Mouse (Mus musculus): ENCODE measurements around the gene Gm44973. TPM values are rescaled to one million over a fixed set of nuclear protein-coding genes. Genes with fewer than 3 reads are reported as not detected.
A peak's percentile ranks its signal among the peaks of the same experiment; 100 is the strongest.
"Not testable (repeated sequence)": the region's sequence is repeated elsewhere in the genome, so short reads cannot be mapped to it uniquely, and the experiment has no call there.

The Gm44973 gene
- polyA plus RNA-seq, 1 experiment from 2014 or later, result 3.3 TPM

GRCm38 (mm10) chr7:5079365-5080009, 64.2 kb downstream of the Gm44973 start:
- DNase-seq (ENCODE audit: low spot score); H3K9me3 ChIP-seq (ENCODE audit: control insufficient read depth, low read length); H3K27me3 ChIP-seq (replicated peaks; ENCODE audit: control insufficient read depth, insufficient read depth, low read length): not testable (repeated sequence)
- peak overlapping the region; percentile 87 for H3K9ac ChIP-seq (ENCODE audit: low read depth, low read length)
- peak overlapping the region; percentile 89 for H3K27ac ChIP-seq (ENCODE audit: low read depth, low read length)
- 41% methylated on average over 7 of the region's 13 CpGs for whole genome bisulfite sequencing
- peaks cover 20% of the 10 kb centered on the region for H3K4me1 ChIP-seq (replicated peaks; ENCODE audit: control insufficient read depth, insufficient read depth, low read length)
- H3K36me3 ChIP-seq (ENCODE audit: control insufficient read depth, insufficient read depth, low read length), result peaks cover 40% of the 10 kb centered on the region
- ATAC-seq (replicated peaks; ENCODE audit: low FRiP score), result peak; percentile 3; the same call in 1 of the 2 replicates
- H3K4me3 ChIP-seq (ENCODE audit: low read depth, low read length), result peak overlapping the region; percentile 83
- H3K4me2 ChIP-seq, result peak overlapping the region; percentile 75

DNA sequence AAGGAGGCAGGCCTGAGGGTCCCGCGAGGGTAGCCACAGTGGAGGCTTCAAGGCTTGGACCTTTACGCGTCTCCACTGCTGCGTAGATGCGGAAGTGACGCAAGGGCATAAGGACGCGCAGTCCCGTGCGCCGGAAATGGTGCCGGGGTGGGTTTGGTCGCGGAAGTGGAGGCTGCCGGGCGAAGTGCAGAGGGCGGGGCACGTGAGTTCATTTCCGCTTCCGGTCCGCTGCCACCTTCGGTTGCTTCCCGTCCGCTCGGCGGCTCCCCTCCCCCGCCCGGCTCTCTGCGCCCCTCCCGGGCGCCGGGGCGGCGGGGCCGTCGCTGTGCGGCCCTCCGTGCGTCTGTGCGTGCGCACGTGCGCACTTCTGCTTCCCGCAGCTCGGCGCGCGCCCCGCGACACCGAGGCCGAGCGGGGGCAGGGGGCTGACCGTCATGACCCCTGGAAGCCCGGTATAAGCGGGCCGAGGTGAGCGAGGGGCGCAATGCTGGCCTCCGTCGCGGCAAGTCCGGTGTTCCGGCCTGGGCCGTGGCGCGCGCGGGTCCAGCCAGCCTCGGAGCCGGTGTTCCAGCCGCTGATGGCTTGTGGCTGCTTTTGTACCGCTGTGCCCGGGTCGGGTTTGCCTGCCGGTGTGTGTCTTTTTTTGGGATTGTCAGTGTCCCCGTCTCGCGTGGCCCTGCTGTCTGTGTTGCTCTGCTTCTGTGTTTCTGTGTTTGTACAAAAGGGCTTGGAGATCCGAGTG, 64.9 kb downstream of the Gm44973 start, which contains the start of gene Epn1:
Epn1 (plus strand) TSS at position 226 of the 742 bp plus-strand sequence.
- H3K27me3 ChIP-seq (replicated peaks; ENCODE audit: control insufficient read depth, insufficient read depth, low read length), result no peaks in the 10 kb centered on the region
- ATAC-seq (replicated peaks; ENCODE audit: low FRiP score) (peak; percentile 91), DNase-seq (ENCODE audit: low spot score) (peak; percentile 95)
- WGBS, result under 1% methylated on average over 80 of the region's 81 CpGs
- peaks cover 22% of the 10 kb centered on the region for H3K4me1 ChIP-seq (replicated peaks; ENCODE audit: control insufficient read depth, insufficient read depth, low read length)
- peak within 1 kb of the TSS; percentile 75 for H3K4me2 ChIP-seq
- peak within 1 kb of the TSS; percentile 83 for H3K4me3 ChIP-seq (ENCODE audit: low read depth, low read length)
- H3K27ac ChIP-seq (ENCODE audit: low read depth, low read length), result peak within 1 kb of the TSS; percentile 89
- no peaks in the 10 kb centered on the region for H3K9me3 ChIP-seq (ENCODE audit: control insufficient read depth, low read length)
- H3K36me3 ChIP-seq (ENCODE audit: control insufficient read depth, insufficient read depth, low read length), result peaks cover 38% of the 10 kb centered on the region
- H3K9ac ChIP-seq (ENCODE audit: low read depth, low read length), result peak within 1 kb of the TSS; percentile 87

DNA sequence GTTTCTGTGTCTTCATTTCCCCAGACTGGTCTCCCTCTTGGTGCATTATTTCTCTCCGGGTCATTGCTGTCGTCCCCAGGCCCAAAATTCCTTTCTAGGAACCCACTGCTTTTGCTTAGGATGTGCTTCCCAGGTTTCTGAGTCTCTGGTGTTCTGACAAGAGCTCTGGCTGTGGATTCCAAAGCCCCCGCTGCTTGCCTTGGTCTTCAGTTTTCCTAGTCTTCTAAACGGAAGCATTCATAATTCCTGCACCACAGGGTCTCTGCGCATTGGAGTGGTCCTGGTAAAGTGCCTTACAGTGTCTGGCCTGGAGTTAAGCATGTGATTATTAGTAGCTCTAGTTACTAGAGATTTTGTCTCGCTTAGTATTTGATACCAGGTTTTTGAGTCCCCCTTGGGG, 65.5 kb downstream of the Gm44973 start:
- ATAC-seq (replicated peaks; ENCODE audit: low FRiP score) (no peak), DNase-seq (ENCODE audit: low spot score) (no peak)
- Histone ChIP-seq H3K36me3 (ENCODE audit: control insufficient read depth, insufficient read depth, low read length) (peaks cover 37% of the 10 kb centered on the region), H3K9me3 (ENCODE audit: control insufficient read depth, low read length) (no peaks in the 10 kb centered on the region), H3K27me3 (replicated peaks; ENCODE audit: control insufficient read depth, insufficient read depth, low read length) (no peaks in the 10 kb centered on the region), H3K9ac (ENCODE audit: low read depth, low read length) (peak overlapping the region; percentile 87), H3K27ac (ENCODE audit: low read depth, low read length) (peak overlapping the region; percentile 89), H3K4me1 (replicated peaks; ENCODE audit: control insufficient read depth, insufficient read depth, low read length) (peaks cover 22% of the 10 kb centered on the region), H3K4me3 (ENCODE audit: low read depth, low read length) (peak overlapping the region; percentile 83), H3K4me2 (peak overlapping the region; percentile 75)
- WGBS, result 14% methylated on average over 6 of the region's 6 CpGs

- ATAC-seq (replicated peaks; ENCODE audit: low FRiP score) (peak; percentile 48), DNase-seq (ENCODE audit: low spot score) (no peak)
- H3K9me3 ChIP-seq (ENCODE audit: control insufficient read depth, low read length), result no peaks in the 10 kb centered on the region
- no peaks in the 10 kb centered on the region for H3K27me3 ChIP-seq (replicated peaks; ENCODE audit: control insufficient read depth, insufficient read depth, low read length)
- peaks cover 22% of the 10 kb centered on the region for H3K4me1 ChIP-seq (replicated peaks; ENCODE audit: control insufficient read depth, insufficient read depth, low read length)
- H3K27ac ChIP-seq (ENCODE audit: low read depth, low read length), result peak overlapping the region; percentile 89
- H3K4me2 ChIP-seq, result peak overlapping the region; percentile 75
- peak overlapping the region; percentile 87 for H3K9ac ChIP-seq (ENCODE audit: low read depth, low read length)
- peak overlapping the region; percentile 83 for H3K4me3 ChIP-seq (ENCODE audit: low read depth, low read length)
- peaks cover 40% of the 10 kb centered on the region for H3K36me3 ChIP-seq (ENCODE audit: control insufficient read depth, insufficient read depth, low read length)
- WGBS, result 41% methylated on average over 6 of the region's 6 CpGs
Observed at GRCm38 (mm10) chr7:5081241-5081640, 65.9 kb downstream of the Gm44973 start.

GRCm38 (mm10) chr7:5081939-5082338, 66.6 kb downstream of the Gm44973 start:
- no peaks in the 10 kb centered on the region for H3K9me3 ChIP-seq (ENCODE audit: control insufficient read depth, low read length)
- H3K9ac ChIP-seq (ENCODE audit: low read depth, low read length), result peak overlapping the region; percentile 87
- peaks cover 36% of the 10 kb centered on the region for H3K36me3 ChIP-seq (ENCODE audit: control insufficient read depth, insufficient read depth, low read length)
- ATAC-seq (replicated peaks; ENCODE audit: low FRiP score), result no peak
- peak overlapping the region; percentile 75 for H3K4me2 ChIP-seq
- H3K27me3 ChIP-seq (replicated peaks; ENCODE audit: control insufficient read depth, insufficient read depth, low read length), result no peaks in the 10 kb centered on the region
- 89% methylated on average over 2 of the region's 2 CpGs for WGBS
- peak overlapping the region; percentile 89 for H3K27ac ChIP-seq (ENCODE audit: low read depth, low read length)
- peak overlapping the region; percentile 83 for H3K4me3 ChIP-seq (ENCODE audit: low read depth, low read length)
- DNase-seq (ENCODE audit: low spot score), result no peak
- peaks cover 19% of the 10 kb centered on the region for H3K4me1 ChIP-seq (replicated peaks; ENCODE audit: control insufficient read depth, insufficient read depth, low read length)

Other genes with a start within 250 kb of the Gm44973 start
- not detected in 2 replicates for gene Fam71e2, start 244.2 kb upstream of the Gm44973 start, polyA plus RNA-seq (2014; fragmentation: Nextera tagmentation; extraction: Ambion mirVana)
- gene Il11, start 232.6 kb upstream of the Gm44973 start, polyA plus RNA-seq (2014; fragmentation: Nextera tagmentation; extraction: Ambion mirVana), result 0.12 TPM in 1 of 2 replicates, not detected in the other
- gene Tmem190, start 232.6 kb upstream of the Gm44973 start, polyA plus RNA-seq (2014; fragmentation: Nextera tagmentation; extraction: Ambion mirVana), result 0.86 TPM in 1 of 2 replicates, not detected in the other
- gene Tmem238, start 225.8 kb upstream of the Gm44973 start, polyA plus RNA-seq (2014; fragmentation: Nextera tagmentation; extraction: Ambion mirVana), result 12.2 and 12.4 TPM in 2 replicates
- gene Rpl28, start 222.6 kb upstream of the Gm44973 start, polyA plus RNA-seq (2014; fragmentation: Nextera tagmentation; extraction: Ambion mirVana), result 218 and 238 TPM in 2 replicates
- gene Ube2s, start 202.9 kb upstream of the Gm44973 start, polyA plus RNA-seq (2014; fragmentation: Nextera tagmentation; extraction: Ambion mirVana), result 367 and 402 TPM in 2 replicates
- 0.03 and 0.11 TPM in 2 replicates for gene Shisa7, start 170.8 kb upstream of the Gm44973 start, polyA plus RNA-seq (2014; fragmentation: Nextera tagmentation; extraction: Ambion mirVana)
- gene Isoc2b, start 145.2 kb upstream of the Gm44973 start, polyA plus RNA-seq (2014; fragmentation: Nextera tagmentation; extraction: Ambion mirVana), result 5.2 and 5.3 TPM in 2 replicates
- 1.3 and 1.4 TPM in 2 replicates for gene Isoc2a, start 138.3 kb upstream of the Gm44973 start, polyA plus RNA-seq (2014; fragmentation: Nextera tagmentation; extraction: Ambion mirVana)
- 0.22 TPM in 1 of 2 replicates, not detected in the other for gene Gm36210, start 109.0 kb upstream of the Gm44973 start, polyA plus RNA-seq (2014; fragmentation: Nextera tagmentation; extraction: Ambion mirVana)
- 3.3 and 3.5 TPM in 2 replicates for gene Zfp628, start 100.3 kb upstream of the Gm44973 start, polyA plus RNA-seq (2014; fragmentation: Nextera tagmentation; extraction: Ambion mirVana)
- gene Nat14, start 93.5 kb upstream of the Gm44973 start, polyA plus RNA-seq (2014; fragmentation: Nextera tagmentation; extraction: Ambion mirVana), result 1.4 and 1.5 TPM in 2 replicates
- 0.70 and 0.82 TPM in 2 replicates for gene Ssc5d, start 89.7 kb upstream of the Gm44973 start, polyA plus RNA-seq (2014; fragmentation: Nextera tagmentation; extraction: Ambion mirVana)
- 0.22 TPM in 1 of 2 replicates, not detected in the other for gene Sbk2, start 51.1 kb upstream of the Gm44973 start, polyA plus RNA-seq (2014; fragmentation: Nextera tagmentation; extraction: Ambion mirVana)
- not detected in 2 replicates for gene Sbk3, start 44.3 kb upstream of the Gm44973 start, polyA plus RNA-seq (2014; fragmentation: Nextera tagmentation; extraction: Ambion mirVana)
- gene Zfp579, start 19.3 kb upstream of the Gm44973 start, polyA plus RNA-seq (2014; fragmentation: Nextera tagmentation; extraction: Ambion mirVana), result 13.7 and 16.8 TPM in 2 replicates
- 13.9 and 14.0 TPM in 2 replicates for gene Zfp524, start 1.1 kb upstream of the Gm44973 start, polyA plus RNA-seq (2014; fragmentation: Nextera tagmentation; extraction: Ambion mirVana)
- 37.1 and 40.8 TPM in 2 replicates for gene Fiz1, start 799 bp upstream of the Gm44973 start, polyA plus RNA-seq (2014; fragmentation: Nextera tagmentation; extraction: Ambion mirVana)
- 3.5 and 4.5 TPM in 2 replicates for gene Zfp865, start 4.9 kb downstream of the Gm44973 start, polyA plus RNA-seq (2014; fragmentation: Nextera tagmentation; extraction: Ambion mirVana)
- gene Ccdc106, start 5.1 kb downstream of the Gm44973 start, polyA plus RNA-seq (2014; fragmentation: Nextera tagmentation; extraction: Ambion mirVana), result 4.1 and 5.2 TPM in 2 replicates
- gene 4632433K11Rik, start 18.6 kb downstream of the Gm44973 start, polyA plus RNA-seq (2014; fragmentation: Nextera tagmentation; extraction: Ambion mirVana), result 0.22 TPM in 1 of 2 replicates, not detected in the other
- 2.4 and 2.6 TPM in 2 replicates for gene Zfp784, start 22.9 kb downstream of the Gm44973 start, polyA plus RNA-seq (2014; fragmentation: Nextera tagmentation; extraction: Ambion mirVana)
- 11.5 and 14.1 TPM in 2 replicates for gene Zfp580, start 36.0 kb downstream of the Gm44973 start, polyA plus RNA-seq (2014; fragmentation: Nextera tagmentation; extraction: Ambion mirVana)
- 169 TPM in 2 replicates for gene U2af2, start 46.6 kb downstream of the Gm44973 start, polyA plus RNA-seq (2014; fragmentation: Nextera tagmentation; extraction: Ambion mirVana)
- 82.9 and 88.9 TPM in 2 replicates for gene Epn1, start 64.7 kb downstream of the Gm44973 start, polyA plus RNA-seq (2014; fragmentation: Nextera tagmentation; extraction: Ambion mirVana)
- not detected in 2 replicates for gene Rfpl4, start 101.5 kb downstream of the Gm44973 start, polyA plus RNA-seq (2014; fragmentation: Nextera tagmentation; extraction: Ambion mirVana)
- gene Rasl2-9, start 110.5 kb downstream of the Gm44973 start, polyA plus RNA-seq (2014; fragmentation: Nextera tagmentation; extraction: Ambion mirVana), result 0.26 and 0.66 TPM in 2 replicates
- not detected in 2 replicates for gene Vmn1r55, start 134.2 kb downstream of the Gm44973 start, polyA plus RNA-seq (2014; fragmentation: Nextera tagmentation; extraction: Ambion mirVana)
- gene Vmn1r56, start 181.3 kb downstream of the Gm44973 start, polyA plus RNA-seq (2014; fragmentation: Nextera tagmentation; extraction: Ambion mirVana), result not detected in 2 replicates
- gene Vmn1r57, start 203.0 kb downstream of the Gm44973 start, polyA plus RNA-seq (2014; fragmentation: Nextera tagmentation; extraction: Ambion mirVana), result not detected in 2 replicates

All from liver, embryonic 11.5 days (tissue).